Mouse (Mus musculus): ENCODE data around the gene Slc25a38.

DNA sequence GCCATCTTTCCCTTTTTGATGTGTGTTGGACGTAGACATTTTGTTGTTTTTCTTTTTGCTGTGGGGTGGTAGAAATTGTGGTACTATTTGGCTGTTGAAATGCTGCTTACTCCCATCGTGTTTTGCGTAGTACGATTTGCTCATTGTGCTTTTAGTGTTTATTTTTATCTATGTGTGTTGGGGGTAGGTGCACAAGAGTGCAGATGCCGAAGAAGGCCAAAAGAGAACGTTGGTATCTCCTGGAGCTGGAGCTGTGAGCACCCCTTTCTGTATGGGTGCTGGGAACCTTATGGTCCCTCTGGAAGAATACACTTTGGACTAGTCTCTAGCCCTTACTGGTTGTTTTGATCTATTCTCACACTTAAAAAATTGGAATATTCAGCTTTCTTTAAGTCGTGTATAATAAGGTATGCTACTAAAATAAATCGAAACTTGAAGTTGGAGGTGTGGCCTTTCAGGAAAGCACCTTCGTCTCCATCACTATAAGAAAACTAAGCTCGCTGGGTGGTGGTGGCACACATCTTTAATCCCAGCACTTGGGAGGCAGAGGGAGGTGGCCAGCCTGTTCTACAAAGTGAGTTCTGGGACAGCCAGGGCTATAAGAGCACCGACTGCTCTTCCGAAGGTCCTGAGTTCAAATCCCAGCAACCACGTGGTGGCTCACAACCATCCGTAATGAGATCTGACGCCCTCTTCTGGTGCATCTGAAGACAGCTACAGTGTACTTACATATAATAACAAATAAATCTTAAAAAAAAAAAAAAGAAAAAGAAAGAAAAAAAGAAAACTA is 1.2 kb downstream of the Slc25a38 start:
- TF ChIP-seq TAL1 (conservative IDR thresholded peaks at IDR 0.05; ENCODE audit: low read depth, low read length) (no peak), CTCF (IDR thresholded peaks at IDR 0.05; ENCODE audit: low read depth, low read length) (no peak)

Data from G1E (cell line).